Mouse (Mus musculus) embryonic fibroblast, embryonic 13.5 days (primary cell): Measurements from ENCODE around the gene Mrpl45.

Experiments used
- CTCF ChIP-seq: IDR thresholded peaks from 2 replicates; pipeline ENCODE4 v1.5.1; 2011; ENCODE audit warnings: mild to moderate bottlenecking, control low read depth, low read length, moderate library complexity, borderline replicate concordance; ENCODE audit not compliant: insufficient read depth
- POLR2A ChIP-seq: IDR thresholded peaks from 2 replicates; pipeline ENCODE4 v1.6.1; 2011; ENCODE audit warnings: low read depth, mild to moderate bottlenecking, control low read depth, low read length, moderate library complexity

DNA sequence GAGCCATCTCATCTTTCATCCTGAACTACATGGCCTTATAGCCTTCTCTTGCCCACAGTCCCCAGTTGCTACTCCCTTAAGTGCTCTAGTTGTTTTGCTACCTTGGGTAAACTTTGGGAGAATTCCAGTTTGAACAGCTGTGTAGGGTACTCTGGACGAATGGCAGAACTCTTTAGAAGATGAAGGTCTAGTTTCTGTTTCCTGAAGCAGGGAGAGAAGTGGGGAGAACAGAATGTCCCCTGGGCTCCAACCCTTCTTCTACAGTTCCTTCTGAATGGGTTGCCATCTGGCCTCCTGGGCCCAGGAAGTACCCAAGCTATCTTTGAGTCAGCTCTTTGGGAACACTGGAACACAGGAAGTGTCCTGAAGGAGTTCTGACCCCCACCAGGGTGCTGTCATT, 18.4 kb downstream of the Mrpl45 start:
- TF ChIP-seq POLR2A = no peak
- TF ChIP-seq CTCF = no peak
